Mouse (Mus musculus): Measurements from ENCODE around the gene Adgrg6.

GRCm38 (mm10) chr10:14385574-14385973 is 159.9 kb downstream of the Adgrg6 start:
- no peak for TF ChIP-seq CTCF (IDR thresholded peaks at IDR 0.05)
- TF ChIP-seq EP300 (IDR thresholded peaks at IDR 0.05; ENCODE audit: insufficient read depth, low read depth, low read length) = no peak
- TF ChIP-seq POLR2A (IDR thresholded peaks at IDR 0.05; ENCODE audit: insufficient read depth, low read depth, low read length) = no peak
